Mouse (Mus musculus): ENCODE measurements around the gene Acpp. TPM values are rescaled to one million over a fixed set of nuclear protein-coding genes. Genes with fewer than 3 reads are reported as not detected.
"Not testable (repeated sequence)": the region's sequence is repeated elsewhere in the genome, so short reads cannot be mapped to it uniquely, and the experiment has no call there.

Acpp gene
- polyA plus RNA-seq (2014; fragmentation: Nextera tagmentation; extraction: Ambion mirVana) = 0.35 TPM in 1 of 2 replicates, not detected in the other

DNA sequence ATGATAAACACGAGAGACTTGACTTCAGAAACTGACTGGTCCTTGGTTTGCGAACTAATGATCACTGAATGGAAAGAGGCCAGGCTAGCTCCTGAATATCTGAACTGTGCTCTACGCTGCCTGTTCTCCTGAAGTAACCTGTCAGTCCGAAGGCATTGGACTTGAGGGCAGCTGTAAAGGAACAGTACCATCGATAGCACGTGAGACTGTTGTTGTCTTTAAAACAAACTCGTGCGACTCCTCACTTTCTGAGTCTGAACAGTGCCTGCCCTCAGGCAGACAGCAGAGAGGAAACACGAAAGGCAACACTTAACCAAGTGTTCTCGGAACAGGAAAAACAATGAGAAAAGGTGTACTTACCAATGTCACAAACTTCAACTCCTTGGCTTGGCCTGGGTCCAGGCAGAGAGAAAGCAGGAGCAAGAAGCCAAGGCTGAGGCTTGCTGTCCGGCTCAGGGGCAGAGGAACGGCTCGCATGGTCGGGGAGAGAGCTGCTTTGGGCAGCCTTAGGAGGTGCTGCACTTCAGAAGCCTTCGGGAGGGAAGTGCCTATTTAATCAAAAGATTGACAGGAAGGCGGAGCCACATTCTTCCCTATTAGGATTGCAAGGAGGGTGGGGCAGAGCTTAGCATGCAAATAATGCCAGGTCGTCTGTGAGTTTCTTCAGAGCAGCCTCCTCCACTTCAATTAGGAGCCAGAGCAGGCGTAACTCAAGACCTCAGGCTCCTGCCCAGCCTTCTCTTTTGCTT lies at the start of gene Acpp:
TSS of gene Acpp (minus strand) at position 566 of the 749 bp plus-strand sequence.
- no peak for ATAC-seq (ENCODE audit: insufficient number of reproducible peaks, insufficient read depth, low FRiP score, low read depth)
- Histone ChIP-seq H3K27me3 (ENCODE audit: control insufficient read depth, insufficient read depth, low read length) (no peaks in the 10 kb centered on the region), H3K9me3 (ENCODE audit: control insufficient read depth, low read length) (no peaks in the 10 kb centered on the region), H3K4me3 (ENCODE audit: control insufficient read depth in 1 of 2, insufficient read depth in 1 of 2, low read depth in 1 of 2, low read length in 2 of 2) (peak within 1 kb of the TSS; percentile 8 to 24), H3K36me3 (ENCODE audit: control insufficient read depth, insufficient read depth, low read length) (no peaks in the 10 kb centered on the region), H3K4me1 (ENCODE audit: control insufficient read depth in 2 of 2, insufficient read depth in 2 of 2, low read length in 2 of 2) (peaks cover 0 to 5% of the 10 kb centered on the region in 2 experiments; a peak in 1 of 4 replicates), H3K27ac (replicated peaks in 1 of 2; ENCODE audit: control insufficient read depth in 1 of 2, insufficient read depth in 1 of 2, low read depth in 2 of 2, low read length in 2 of 2) (no peak within 1 kb of the TSS), H3K9ac (ENCODE audit: low read length) (peak within 1 kb of the TSS; percentile 18; the same call in 1 of the 2 replicates), H3K4me2 (ENCODE audit: low read length) (peak within 1 kb of the TSS; percentile 64)
- WGBS = 17% methylated on average over 18 of the region's 18 CpGs

- H3K4me1 ChIP-seq (ENCODE audit: control insufficient read depth in 2 of 2, insufficient read depth in 2 of 2, low read length in 2 of 2) = no peaks in the 10 kb centered on the region
- ATAC-seq (ENCODE audit: insufficient number of reproducible peaks, insufficient read depth, low FRiP score, low read depth) = no peak
- H3K36me3 ChIP-seq (ENCODE audit: control insufficient read depth, insufficient read depth, low read length) = no peaks in the 10 kb centered on the region
- H3K9me3 ChIP-seq (ENCODE audit: control insufficient read depth, low read length) = no peaks in the 10 kb centered on the region
- 80% methylated on average over 6 of the region's 6 CpGs for WGBS
- H3K27me3 ChIP-seq (ENCODE audit: control insufficient read depth, insufficient read depth, low read length) = no peaks in the 10 kb centered on the region
- H3K4me3 ChIP-seq (ENCODE audit: control insufficient read depth in 1 of 2, insufficient read depth in 1 of 2, low read depth in 1 of 2, low read length in 2 of 2) = no peak overlapping the region
- H3K4me2 ChIP-seq (ENCODE audit: low read length) = no peak overlapping the region
- H3K9ac ChIP-seq (ENCODE audit: low read length) = no peak overlapping the region
- no peak overlapping the region for H3K27ac ChIP-seq (replicated peaks in 1 of 2; ENCODE audit: control insufficient read depth in 1 of 2, insufficient read depth in 1 of 2, low read depth in 2 of 2, low read length in 2 of 2)
Measured at GRCm38 (mm10) chr9:104382571-104383170, 45.1 kb upstream of the Acpp start.

DNA sequence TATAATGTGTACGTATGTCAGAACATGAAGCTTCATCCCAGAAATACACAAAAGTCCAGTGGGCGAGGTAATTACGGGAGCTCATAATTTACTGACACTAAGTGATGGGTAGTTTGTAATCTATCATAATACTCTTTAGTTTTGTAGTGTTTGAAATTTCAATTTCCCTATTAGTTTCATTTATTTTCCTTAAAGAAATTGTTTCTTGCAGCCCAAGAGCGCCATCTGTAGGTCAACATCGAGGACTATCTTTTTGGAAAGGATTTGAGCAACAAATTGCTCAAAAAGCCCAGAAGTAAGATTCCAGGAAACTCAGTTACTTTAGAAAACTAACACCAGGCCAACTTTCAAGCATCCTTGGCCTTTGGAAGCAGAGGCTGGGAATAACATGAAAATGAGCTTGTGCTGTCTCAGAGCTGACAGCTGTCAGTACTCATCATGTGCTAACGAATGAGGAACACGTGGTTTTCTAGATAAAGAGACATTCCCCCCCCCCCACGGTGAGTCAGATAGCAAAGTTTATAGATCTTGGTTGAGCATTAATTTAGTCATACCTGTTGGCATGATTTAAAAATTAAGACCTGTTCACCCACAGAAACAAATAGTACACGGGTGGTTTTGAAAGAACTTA lies 42.1 kb upstream of the Acpp start:
- H3K27ac ChIP-seq (replicated peaks in 1 of 2; ENCODE audit: control insufficient read depth in 1 of 2, insufficient read depth in 1 of 2, low read depth in 2 of 2, low read length in 2 of 2) = no peak overlapping the region
- H3K4me3 ChIP-seq (ENCODE audit: control insufficient read depth in 1 of 2, insufficient read depth in 1 of 2, low read depth in 1 of 2, low read length in 2 of 2) = no peak overlapping the region
- 52% methylated on average over 9 of the region's 9 CpGs for WGBS
- H3K9ac ChIP-seq (ENCODE audit: low read length) = no peak overlapping the region
- no peaks in the 10 kb centered on the region for H3K9me3 ChIP-seq (ENCODE audit: control insufficient read depth, low read length)
- no peak for ATAC-seq (ENCODE audit: insufficient number of reproducible peaks, insufficient read depth, low FRiP score, low read depth)
- no peaks in the 10 kb centered on the region for H3K36me3 ChIP-seq (ENCODE audit: control insufficient read depth, insufficient read depth, low read length)
- H3K27me3 ChIP-seq (ENCODE audit: control insufficient read depth, insufficient read depth, low read length) = no peaks in the 10 kb centered on the region
- H3K4me1 ChIP-seq (ENCODE audit: control insufficient read depth in 2 of 2, insufficient read depth in 2 of 2, low read length in 2 of 2) = no peaks in the 10 kb centered on the region
- H3K4me2 ChIP-seq (ENCODE audit: low read length) = no peak overlapping the region

- Histone ChIP-seq H3K4me3 (ENCODE audit: control insufficient read depth in 1 of 2, insufficient read depth in 1 of 2, low read depth in 1 of 2, low read length in 2 of 2) (no peak overlapping the region), H3K9me3 (ENCODE audit: control insufficient read depth, low read length) (no peaks in the 10 kb centered on the region), H3K36me3 (ENCODE audit: control insufficient read depth, insufficient read depth, low read length) (no peaks in the 10 kb centered on the region), H3K4me2 (ENCODE audit: low read length) (no peak overlapping the region), H3K4me1 (ENCODE audit: control insufficient read depth in 2 of 2, insufficient read depth in 2 of 2, low read length in 2 of 2) (no peaks in the 10 kb centered on the region), H3K9ac (ENCODE audit: low read length) (no peak overlapping the region), H3K27me3 (ENCODE audit: control insufficient read depth, insufficient read depth, low read length) (no peaks in the 10 kb centered on the region), H3K27ac (replicated peaks in 1 of 2; ENCODE audit: control insufficient read depth in 1 of 2, insufficient read depth in 1 of 2, low read depth in 2 of 2, low read length in 2 of 2) (no peak overlapping the region)
- no peak for ATAC-seq (ENCODE audit: insufficient number of reproducible peaks, insufficient read depth, low FRiP score, low read depth)
- WGBS = 25% methylated on average over 3 of the region's 3 CpGs
Measured at GRCm38 (mm10) chr9:104375573-104375972, 38.0 kb upstream of the Acpp start.

DNA sequence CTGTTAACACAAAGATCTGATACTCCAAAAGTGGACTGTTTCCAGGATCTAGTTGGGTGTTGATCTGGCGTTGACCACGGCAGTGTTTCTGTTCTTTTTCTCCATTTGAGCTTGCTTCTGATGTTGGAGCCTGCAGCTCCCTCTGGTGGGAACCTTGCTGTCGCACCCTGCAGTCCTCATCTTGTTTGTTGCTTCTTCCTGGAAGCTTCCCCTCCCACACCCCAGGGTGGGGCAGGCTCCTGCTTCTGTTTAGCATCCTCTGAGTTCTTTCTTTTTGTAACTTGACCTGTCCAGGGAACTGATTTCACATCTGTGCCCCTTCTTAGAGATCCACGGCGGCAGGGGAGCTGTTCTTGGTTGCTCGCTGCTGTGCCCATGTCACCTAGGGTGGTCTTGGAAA lies 35.7 kb upstream of the Acpp start:
- Histone ChIP-seq H3K9ac (ENCODE audit: low read length) (no peak overlapping the region), H3K27ac (replicated peaks in 1 of 2; ENCODE audit: control insufficient read depth in 1 of 2, insufficient read depth in 1 of 2, low read depth in 2 of 2, low read length in 2 of 2) (no peak overlapping the region)

GRCm38 (mm10) chr9:104366983-104367382 lies 29.4 kb upstream of the Acpp start:
- H3K9ac ChIP-seq (ENCODE audit: low read length) = no peak overlapping the region
- H3K4me2 ChIP-seq (ENCODE audit: low read length) = no peak overlapping the region
- 66% methylated on average over 2 of the region's 2 CpGs for WGBS
- H3K27me3 ChIP-seq (ENCODE audit: control insufficient read depth, insufficient read depth, low read length) = no peaks in the 10 kb centered on the region
- no peak overlapping the region for H3K27ac ChIP-seq (replicated peaks in 1 of 2; ENCODE audit: control insufficient read depth in 1 of 2, insufficient read depth in 1 of 2, low read depth in 2 of 2, low read length in 2 of 2)
- no peaks in the 10 kb centered on the region for H3K36me3 ChIP-seq (ENCODE audit: control insufficient read depth, insufficient read depth, low read length)
- H3K4me1 ChIP-seq (ENCODE audit: control insufficient read depth in 2 of 2, insufficient read depth in 2 of 2, low read length in 2 of 2) = no peaks in the 10 kb centered on the region
- no peak for ATAC-seq (ENCODE audit: insufficient number of reproducible peaks, insufficient read depth, low FRiP score, low read depth)
- H3K9me3 ChIP-seq (ENCODE audit: control insufficient read depth, low read length) = 0 out of 2 replicates have a peak, but pooled peaks cover 3% of the 10 kb centered on the region
- H3K4me3 ChIP-seq (ENCODE audit: control insufficient read depth in 1 of 2, insufficient read depth in 1 of 2, low read depth in 1 of 2, low read length in 2 of 2) = no peak overlapping the region

More for the DNA sequence above, 35.7 kb upstream of the Acpp start:
- WGBS = 21% methylated on average over 6 of the region's 6 CpGs
- no peaks in the 10 kb centered on the region for H3K4me1 ChIP-seq (ENCODE audit: control insufficient read depth in 2 of 2, insufficient read depth in 2 of 2, low read length in 2 of 2)
- H3K27me3 ChIP-seq (ENCODE audit: control insufficient read depth, insufficient read depth, low read length) = no peaks in the 10 kb centered on the region
- no peaks in the 10 kb centered on the region for H3K9me3 ChIP-seq (ENCODE audit: control insufficient read depth, low read length)
- ATAC-seq (ENCODE audit: insufficient number of reproducible peaks, insufficient read depth, low FRiP score, low read depth) = no peak
- H3K36me3 ChIP-seq (ENCODE audit: control insufficient read depth, insufficient read depth, low read length) = no peaks in the 10 kb centered on the region
- H3K4me2 ChIP-seq (ENCODE audit: low read length) = no peak overlapping the region
- H3K4me3 ChIP-seq (ENCODE audit: control insufficient read depth in 1 of 2, insufficient read depth in 1 of 2, low read depth in 1 of 2, low read length in 2 of 2) = no peak overlapping the region

- H3K27ac ChIP-seq (replicated peaks in 1 of 2; ENCODE audit: control insufficient read depth in 1 of 2, insufficient read depth in 1 of 2, low read depth in 2 of 2, low read length in 2 of 2); H3K4me1 ChIP-seq (ENCODE audit: control insufficient read depth in 2 of 2, insufficient read depth in 2 of 2, low read length in 2 of 2); H3K9me3 ChIP-seq (ENCODE audit: control insufficient read depth, low read length); H3K4me3 ChIP-seq (ENCODE audit: control insufficient read depth in 1 of 2, insufficient read depth in 1 of 2, low read depth in 1 of 2, low read length in 2 of 2); H3K36me3 ChIP-seq (ENCODE audit: control insufficient read depth, insufficient read depth, low read length); H3K4me2 ChIP-seq (ENCODE audit: low read length); ATAC-seq (ENCODE audit: insufficient number of reproducible peaks, insufficient read depth, low FRiP score, low read depth); H3K9ac ChIP-seq (ENCODE audit: low read length); H3K27me3 ChIP-seq (ENCODE audit: control insufficient read depth, insufficient read depth, low read length): not testable (repeated sequence)
- WGBS = 73% methylated on average over 1 of the region's 1 CpGs
Measured at GRCm38 (mm10) chr9:104361951-104362350, 24.4 kb upstream of the Acpp start.
